Mouse (Mus musculus): ENCODE results near the gene Cfap97d1. TPM values are rescaled to one million over a fixed set of nuclear protein-coding genes. Genes with fewer than 3 reads are reported as not detected.

The Cfap97d1 gene
- polyA plus RNA-seq, 1 experiment from 2014 or later, result not detected

DNA sequence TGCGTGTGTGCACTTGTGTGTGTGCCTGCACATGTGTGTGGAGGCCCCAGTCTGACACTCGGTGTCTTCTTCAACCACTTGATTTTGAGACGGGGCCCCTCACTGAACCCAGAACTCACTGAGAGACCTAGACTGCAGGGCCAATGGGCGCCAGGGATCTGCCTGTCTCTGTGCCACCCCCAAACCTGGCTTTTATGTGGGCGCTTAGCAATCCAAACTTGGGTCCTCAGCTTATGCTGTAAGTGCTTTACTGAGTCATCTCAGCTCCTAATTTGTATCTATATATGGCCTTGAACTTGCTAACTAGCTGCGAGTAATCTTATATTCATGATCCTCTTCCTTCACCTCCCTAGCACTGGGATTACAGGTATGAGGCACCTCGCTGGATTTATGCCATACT lies 8.3 kb downstream of the Cfap97d1 start:
- WGBS (ENCODE audit: insufficient replicate concordance), result 70% methylated on average over 7 of the region's 7 CpGs
- no peaks in the 10 kb centered on the region for H3K9me3 ChIP-seq (replicated peaks)
- no peaks in the 10 kb centered on the region for H3K36me3 ChIP-seq
- H3K4me2 ChIP-seq, result no peak overlapping the region
- no peak overlapping the region for H3K27ac ChIP-seq
- peaks cover 31% of the 10 kb centered on the region for H3K4me1 ChIP-seq
- ATAC-seq, result no peak
- no peak overlapping the region for H3K9ac ChIP-seq
- no peak overlapping the region for H3K4me3 ChIP-seq
- peaks cover 21% of the 10 kb centered on the region for H3K27me3 ChIP-seq (replicated peaks)

DNA sequence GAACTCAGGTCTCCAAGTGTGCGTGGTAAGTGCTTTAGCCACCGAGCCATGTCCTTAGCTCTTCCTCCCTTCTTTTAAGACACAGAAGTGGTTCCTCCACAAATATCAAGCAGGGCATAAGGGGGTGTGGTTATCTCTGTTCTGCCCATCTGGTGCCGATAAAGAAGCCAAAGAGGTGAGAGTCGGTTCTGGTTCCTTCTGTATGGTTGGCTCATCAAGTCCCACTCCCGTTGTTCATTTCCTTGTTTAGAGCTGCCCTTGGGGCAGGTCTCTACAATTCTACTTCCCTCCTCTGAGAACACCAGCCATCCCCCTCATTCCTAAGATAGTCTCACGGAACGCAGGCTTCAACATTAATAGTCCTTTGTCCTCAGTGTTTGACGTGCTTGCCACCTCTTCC lies 10.0 kb downstream of the Cfap97d1 start:
- H3K9ac ChIP-seq, result peak overlapping the region; percentile 42; the same call in 1 of the 2 replicates
- peak overlapping the region; percentile 80 for H3K27ac ChIP-seq
- peak; percentile 93 for ATAC-seq
- peaks cover 31% of the 10 kb centered on the region for H3K4me1 ChIP-seq
- H3K27me3 ChIP-seq (replicated peaks), result 0 out of 2 replicates have a peak, but pooled peaks cover 7% of the 10 kb centered on the region
- H3K36me3 ChIP-seq, result no peaks in the 10 kb centered on the region
- no peaks in the 10 kb centered on the region for H3K9me3 ChIP-seq (replicated peaks)
- peak overlapping the region; percentile 4; the same call in 1 of the 2 replicates for H3K4me3 ChIP-seq
- H3K4me2 ChIP-seq, result peak overlapping the region; percentile 58
- 28% methylated on average over 8 of the region's 8 CpGs for WGBS (ENCODE audit: insufficient replicate concordance)

DNA sequence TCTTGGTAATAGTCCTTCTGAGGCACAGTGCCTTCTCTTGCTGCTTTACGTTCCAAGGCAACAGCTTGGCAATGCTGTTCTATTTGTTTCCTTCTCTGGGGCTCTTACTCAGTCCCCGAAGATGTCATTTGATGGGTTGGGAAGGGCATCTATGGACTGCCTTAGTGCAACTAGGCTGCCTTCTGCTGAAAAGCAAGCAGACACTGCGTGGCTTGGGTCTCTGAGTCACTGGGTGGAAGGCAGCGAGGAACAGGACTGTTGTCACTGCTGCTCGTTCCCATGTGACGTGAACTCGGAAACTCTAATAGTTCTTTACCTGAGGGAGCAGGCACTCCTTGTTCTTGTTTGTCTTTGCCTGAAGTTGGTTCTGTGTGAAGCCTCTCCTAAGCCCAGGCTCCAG lies 11.9 kb downstream of the Cfap97d1 start:
- peak overlapping the region; percentile 0; the same call in 1 of the 2 replicates for H3K27ac ChIP-seq
- H3K4me1 ChIP-seq, result peaks cover 31% of the 10 kb centered on the region
- H3K9me3 ChIP-seq (replicated peaks), result no peaks in the 10 kb centered on the region
- no peaks in the 10 kb centered on the region for H3K36me3 ChIP-seq
- H3K4me2 ChIP-seq, result no peak overlapping the region
- no peaks in the 10 kb centered on the region for H3K27me3 ChIP-seq (replicated peaks)
- ATAC-seq, result no peak
- no peak overlapping the region for H3K9ac ChIP-seq
- WGBS (ENCODE audit: insufficient replicate concordance), result 80% methylated on average over 7 of the region's 7 CpGs
- H3K4me3 ChIP-seq, result no peak overlapping the region

DNA sequence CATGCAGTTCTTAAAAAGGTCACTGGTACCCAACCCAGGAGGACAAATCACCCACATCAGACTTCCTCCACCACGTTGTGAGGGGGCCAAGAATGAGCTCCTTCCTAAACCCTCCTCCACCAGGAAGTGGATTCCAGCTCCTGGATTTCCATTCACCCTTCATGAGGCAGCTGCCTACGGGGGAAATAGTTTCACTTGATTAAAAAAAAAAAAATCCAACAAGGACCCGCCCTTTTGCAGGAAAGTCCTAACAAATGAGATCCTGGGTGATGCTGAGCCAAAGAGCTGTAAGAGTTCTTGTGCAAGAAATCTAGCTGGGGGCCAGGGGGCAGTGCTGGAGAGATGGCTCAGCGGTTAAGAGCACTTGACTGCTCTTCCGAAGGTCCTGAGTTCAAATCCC lies 14.2 kb downstream of the Cfap97d1 start:
- ATAC-seq, result no peak

DNA sequence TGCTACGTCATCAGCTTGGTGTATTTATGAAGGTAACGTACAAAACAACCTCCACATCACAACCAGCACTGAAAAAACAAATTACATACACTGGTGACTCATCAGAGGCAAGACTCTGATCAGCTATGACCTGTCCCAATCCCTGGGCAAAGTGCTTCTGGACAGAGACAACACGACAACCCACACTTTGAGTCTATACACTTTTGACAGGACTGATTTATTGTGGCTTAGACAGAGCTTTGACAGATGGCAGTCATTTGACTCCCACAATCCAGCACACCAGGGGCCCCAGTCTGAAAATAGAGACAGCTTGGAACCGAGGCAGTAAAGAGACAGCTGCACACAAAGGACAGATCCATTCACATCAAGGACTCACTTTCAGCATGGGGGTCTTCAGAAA lies 15.4 kb downstream of the Cfap97d1 start:
- H3K27ac ChIP-seq, result no peak overlapping the region
- H3K4me3 ChIP-seq, result no peak overlapping the region
- H3K9ac ChIP-seq, result no peak overlapping the region
- H3K36me3 ChIP-seq, result no peaks in the 10 kb centered on the region
- no peak for ATAC-seq
- no peaks in the 10 kb centered on the region for H3K9me3 ChIP-seq (replicated peaks)
- no peak overlapping the region for H3K4me2 ChIP-seq
- H3K27me3 ChIP-seq (replicated peaks), result no peaks in the 10 kb centered on the region; the same call in 1 of the 2 replicates
- peaks cover 7% of the 10 kb centered on the region for H3K4me1 ChIP-seq
- 58% methylated on average over 4 of the region's 4 CpGs for WGBS (ENCODE audit: insufficient replicate concordance)

More for the DNA sequence above, 14.2 kb downstream of the Cfap97d1 start:
- no peak overlapping the region for H3K4me3 ChIP-seq
- H3K27me3 ChIP-seq (replicated peaks), result no peaks in the 10 kb centered on the region; the same call in 1 of the 2 replicates
- H3K4me1 ChIP-seq, result peaks cover 18% of the 10 kb centered on the region
- no peak overlapping the region for H3K9ac ChIP-seq
- H3K4me2 ChIP-seq, result no peak overlapping the region
- H3K27ac ChIP-seq, result no peak overlapping the region
- 41% methylated on average over 5 of the region's 5 CpGs for WGBS (ENCODE audit: insufficient replicate concordance)
- no peaks in the 10 kb centered on the region for H3K9me3 ChIP-seq (replicated peaks)
- H3K36me3 ChIP-seq, result no peaks in the 10 kb centered on the region

DNA sequence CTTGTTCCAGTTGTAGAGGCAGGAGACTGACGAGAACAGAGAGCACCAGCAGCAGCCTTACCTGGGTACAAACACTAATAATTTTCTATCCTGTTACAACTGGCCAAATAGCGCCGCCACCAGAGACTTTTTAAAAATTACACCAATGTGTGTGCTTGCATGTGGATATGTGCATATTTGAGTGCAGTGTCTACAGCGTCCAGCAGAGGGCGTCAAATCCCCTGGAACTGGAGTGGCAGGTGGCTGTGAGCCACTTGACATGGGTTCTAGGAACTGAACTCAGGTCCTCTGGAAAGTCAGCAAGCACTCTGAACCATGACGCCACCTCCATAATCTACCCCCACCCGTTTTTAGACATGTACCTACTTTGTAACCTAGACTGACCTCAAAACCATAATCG lies 20.2 kb downstream of the Cfap97d1 start:
- peaks cover 13% of the 10 kb centered on the region for H3K27me3 ChIP-seq (replicated peaks)
- H3K36me3 ChIP-seq, result no peaks in the 10 kb centered on the region
- no peak overlapping the region for H3K27ac ChIP-seq
- H3K4me2 ChIP-seq, result no peak overlapping the region
- 0 out of 2 replicates have a peak, but pooled peaks cover 6% of the 10 kb centered on the region for H3K4me1 ChIP-seq
- no peaks in the 10 kb centered on the region for H3K9me3 ChIP-seq (replicated peaks)
- no peak overlapping the region for H3K9ac ChIP-seq
- no peak for ATAC-seq
- WGBS (ENCODE audit: insufficient replicate concordance), result 76% methylated on average over 8 of the region's 8 CpGs
- no peak overlapping the region for H3K4me3 ChIP-seq

DNA sequence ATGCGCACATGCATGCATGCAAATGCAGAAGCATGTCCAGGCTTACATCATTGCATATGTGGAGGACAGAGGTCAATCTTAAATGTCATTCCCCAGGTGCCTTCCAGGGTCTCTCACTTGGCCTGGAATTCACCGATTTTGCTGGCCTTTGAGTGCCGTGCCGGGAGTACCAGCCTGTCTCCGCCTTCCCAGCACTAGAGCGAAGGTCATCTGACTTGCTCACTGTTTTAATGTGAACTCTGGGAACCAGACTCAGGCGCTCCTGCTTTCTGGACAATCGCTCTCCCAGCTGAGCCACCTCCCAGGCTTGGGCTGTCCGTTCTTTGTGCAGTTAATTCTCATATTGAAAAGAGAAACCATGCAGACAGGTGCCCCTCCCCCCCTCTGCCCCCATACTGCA lies 22.2 kb downstream of the Cfap97d1 start:
- Histone ChIP-seq H3K36me3 (no peaks in the 10 kb centered on the region), H3K27me3 (replicated peaks) (peaks cover 23% of the 10 kb centered on the region), H3K4me1 (0 out of 2 replicates have a peak, but pooled peaks cover 6% of the 10 kb centered on the region), H3K9ac (no peak overlapping the region), H3K9me3 (replicated peaks) (no peaks in the 10 kb centered on the region), H3K4me3 (no peak overlapping the region), H3K4me2 (no peak overlapping the region), H3K27ac (no peak overlapping the region)
- WGBS (ENCODE audit: insufficient replicate concordance), result 72% methylated on average over 9 of the region's 9 CpGs
- no peak for ATAC-seq

DNA sequence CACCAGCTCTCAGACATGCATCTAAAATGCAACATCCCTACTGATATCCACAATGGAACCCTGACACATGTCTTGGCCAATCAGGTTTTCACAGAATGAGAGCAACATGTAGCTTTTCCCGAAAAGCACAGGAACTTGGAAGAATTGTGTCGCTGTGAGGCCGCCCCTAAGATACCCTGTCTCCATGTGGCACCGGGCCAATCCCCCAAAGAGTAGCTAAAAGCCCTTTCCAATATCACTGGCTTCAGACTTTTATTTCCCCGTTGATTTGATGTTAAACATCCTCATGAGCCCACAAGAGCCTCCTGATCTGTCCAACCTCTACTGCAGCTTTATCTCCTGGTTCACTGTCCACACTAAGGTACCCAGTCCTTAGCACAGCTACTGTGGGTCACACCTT lies 22.6 kb downstream of the Cfap97d1 start:
- Histone ChIP-seq H3K4me2 (no peak overlapping the region), H3K9me3 (replicated peaks) (no peaks in the 10 kb centered on the region), H3K4me1 (0 out of 2 replicates have a peak, but pooled peaks cover 6% of the 10 kb centered on the region), H3K9ac (no peak overlapping the region), H3K4me3 (no peak overlapping the region), H3K27ac (no peak overlapping the region), H3K36me3 (no peaks in the 10 kb centered on the region), H3K27me3 (replicated peaks) (peaks cover 27% of the 10 kb centered on the region)
- ATAC-seq, result no peak
- 69% methylated on average over 5 of the region's 5 CpGs for WGBS (ENCODE audit: insufficient replicate concordance)

DNA sequence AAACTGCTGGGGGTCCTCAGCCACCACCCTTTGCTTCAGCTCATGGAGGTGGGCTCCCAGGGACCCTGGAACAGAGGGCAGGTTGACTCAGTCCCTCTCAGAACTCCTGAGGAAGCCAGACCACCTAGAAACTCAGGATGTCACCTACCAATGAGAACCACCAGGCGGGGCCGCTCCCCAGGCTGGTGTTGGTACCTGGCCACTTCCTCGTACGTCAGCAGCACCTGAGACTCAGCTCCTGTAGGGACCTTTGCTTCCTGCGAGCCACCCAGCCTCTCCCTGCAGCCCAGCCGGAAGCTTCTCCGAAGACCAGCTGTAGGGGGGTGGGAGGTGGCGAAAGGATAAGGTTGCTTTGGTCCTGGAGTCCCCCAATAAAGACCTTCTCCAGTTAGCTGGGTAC lies 24.3 kb downstream of the Cfap97d1 start:
- Histone ChIP-seq H3K9ac (no peak overlapping the region), H3K4me3 (no peak overlapping the region), H3K9me3 (replicated peaks) (no peaks in the 10 kb centered on the region), H3K27ac (no peak overlapping the region), H3K27me3 (replicated peaks) (peaks cover 33% of the 10 kb centered on the region), H3K4me1 (0 out of 2 replicates have a peak, but pooled peaks cover 6% of the 10 kb centered on the region), H3K4me2 (no peak overlapping the region), H3K36me3 (no peaks in the 10 kb centered on the region)
- no peak for ATAC-seq
- 79% methylated on average over 8 of the region's 8 CpGs for WGBS (ENCODE audit: insufficient replicate concordance)

DNA sequence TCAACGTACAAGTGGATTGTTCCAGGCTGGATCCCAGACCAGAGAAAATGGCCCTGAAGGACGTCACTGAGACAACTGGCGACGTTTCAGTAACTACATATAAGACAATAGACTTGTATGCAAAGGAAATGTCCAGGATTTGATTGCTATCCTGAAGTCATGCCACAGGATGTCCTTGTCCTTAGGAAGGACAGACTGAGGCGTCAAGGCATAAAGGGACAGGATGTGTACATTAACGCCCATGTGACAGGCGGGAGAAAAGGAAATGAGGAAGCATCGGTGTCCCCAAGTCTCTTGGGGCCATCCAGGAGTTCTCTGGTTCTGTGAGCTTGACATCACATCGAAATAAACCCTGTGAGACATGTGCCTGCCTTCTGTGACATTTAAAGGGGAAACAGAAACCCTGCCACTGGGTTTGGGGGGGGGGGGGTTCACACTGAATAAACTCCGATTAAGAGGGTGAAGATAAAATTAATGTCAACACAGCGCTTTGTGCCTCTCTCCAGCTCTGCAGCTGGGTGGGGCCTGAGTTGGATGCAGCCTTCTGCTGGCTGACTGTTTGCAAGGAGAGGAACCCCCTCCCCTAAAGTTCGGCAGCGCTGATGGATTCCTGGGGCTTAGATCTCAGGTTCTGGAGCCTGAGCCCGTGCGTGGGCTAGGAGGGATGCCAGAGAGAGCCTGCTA lies 25.0 kb downstream of the Cfap97d1 start:
- Histone ChIP-seq H3K27ac (no peak overlapping the region), H3K9ac (no peak overlapping the region), H3K4me2 (no peak overlapping the region), H3K36me3 (no peaks in the 10 kb centered on the region), H3K4me3 (no peak overlapping the region), H3K4me1 (0 out of 2 replicates have a peak, but pooled peaks cover 6% of the 10 kb centered on the region), H3K9me3 (replicated peaks) (no peaks in the 10 kb centered on the region), H3K27me3 (replicated peaks) (peaks cover 33% of the 10 kb centered on the region)
- 56% methylated on average over 15 of the region's 15 CpGs for WGBS (ENCODE audit: insufficient replicate concordance)
- no peak for ATAC-seq

DNA sequence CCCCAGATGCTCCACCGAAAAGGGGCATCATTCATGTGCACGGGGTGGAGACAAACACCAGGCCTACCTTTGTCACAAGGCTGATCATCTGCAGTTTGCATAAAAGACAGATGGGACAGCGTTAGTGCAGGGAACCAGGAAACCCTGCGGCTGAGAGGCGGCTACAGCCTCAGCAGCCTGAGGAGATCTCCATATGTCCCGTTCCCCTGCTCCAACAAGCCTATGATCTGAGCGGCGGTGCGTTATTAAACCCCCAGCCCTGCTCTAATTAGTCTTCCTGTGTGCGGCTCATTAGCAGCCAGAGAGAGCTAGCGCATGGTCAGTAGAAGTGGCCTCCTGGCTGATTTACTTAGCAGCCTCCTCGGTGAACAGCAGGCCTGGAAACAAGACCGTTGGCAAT lies 26.1 kb downstream of the Cfap97d1 start:
- Histone ChIP-seq H3K9me3 (replicated peaks) (no peaks in the 10 kb centered on the region), H3K4me2 (no peak overlapping the region), H3K4me3 (no peak overlapping the region), H3K4me1 (0 out of 2 replicates have a peak, but pooled peaks cover 6% of the 10 kb centered on the region), H3K36me3 (no peaks in the 10 kb centered on the region), H3K27ac (no peak overlapping the region), H3K9ac (no peak overlapping the region), H3K27me3 (replicated peaks) (peaks cover 37% of the 10 kb centered on the region)
- ATAC-seq, result no peak
- 73% methylated on average over 13 of the region's 13 CpGs for WGBS (ENCODE audit: insufficient replicate concordance)

DNA sequence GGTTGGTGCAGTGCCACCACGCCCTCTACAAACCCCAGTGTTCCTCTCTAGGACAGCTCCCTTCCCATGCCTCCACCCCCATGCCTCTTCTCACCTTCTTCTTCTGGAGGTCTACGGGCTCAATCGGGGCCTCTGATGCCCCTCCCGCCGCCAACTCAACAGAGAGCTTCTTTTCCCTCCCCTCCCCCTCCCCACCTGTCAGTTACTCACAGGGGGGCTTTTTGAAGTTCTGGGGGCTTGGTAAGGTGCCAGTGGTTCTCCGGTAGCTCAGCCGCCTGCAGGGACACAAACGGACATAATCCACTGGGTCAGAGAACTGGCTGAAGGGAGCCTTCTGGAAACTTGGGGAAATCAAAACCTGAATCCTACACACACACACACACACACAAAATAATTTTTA lies 27.4 kb downstream of the Cfap97d1 start:
- ATAC-seq, result no peak

More for the DNA sequence above, 27.4 kb downstream of the Cfap97d1 start:
- no peak overlapping the region for H3K9ac ChIP-seq
- H3K9me3 ChIP-seq (replicated peaks), result no peaks in the 10 kb centered on the region
- H3K4me2 ChIP-seq, result no peak overlapping the region
- H3K4me3 ChIP-seq, result no peak overlapping the region
- H3K36me3 ChIP-seq, result no peaks in the 10 kb centered on the region
- no peak overlapping the region for H3K27ac ChIP-seq
- 66% methylated on average over 8 of the region's 8 CpGs for WGBS (ENCODE audit: insufficient replicate concordance)
- 0 out of 2 replicates have a peak, but pooled peaks cover 6% of the 10 kb centered on the region for H3K4me1 ChIP-seq
- H3K27me3 ChIP-seq (replicated peaks), result peaks cover 42% of the 10 kb centered on the region
